Mouse (Mus musculus) hindbrain, embryonic 14.5 days (tissue): Measurements from ENCODE around the gene Tdrd9. TPM values are rescaled to one million over a fixed set of nuclear protein-coding genes. Genes with fewer than 3 reads are reported as not detected.

Experiments
- ATAC-seq: fragments of 200-750 bp; cut with Nextera tagmentation; 2 replicates; pipeline ENCODE4 v1.8.0; 2017; ENCODE audit warnings: moderate number of reproducible peaks, mild to moderate bottlenecking, moderate TSS enrichment, moderate library complexity; ENCODE audit not compliant: low FRiP score
- DNase-seq: peaks from one replicate; pipeline ENCODE4 v3.0.0-alpha.2; 2015; ENCODE audit warnings: low spot score
- H3K27ac ChIP-seq: fragments of 300-500 bp; sonication (generic); 2 replicates; pipeline ENCODE4 v1.5.1; 2014; ENCODE audit warnings: mild to moderate bottlenecking, moderate library complexity
- H3K27me3 ChIP-seq: fragments of 300-500 bp; sonication (generic); 2 replicates; pipeline ENCODE4 v1.6.1; 2014; ENCODE audit warnings: mild to moderate bottlenecking, low read length, mixed read lengths; ENCODE audit not compliant: control insufficient read depth, insufficient read depth
- H3K36me3 ChIP-seq: fragments of 300-500 bp; sonication (generic); replicated peaks from 2 replicates; pipeline ENCODE4 v1.6.1; 2014; ENCODE audit not compliant: control insufficient read depth, insufficient read depth
- H3K4me1 ChIP-seq: fragments of 300-500 bp; sonication (generic); replicated peaks from 2 replicates; pipeline ENCODE4 v1.6.1; 2014; ENCODE audit warnings: antibody characterized with exemption, low read length, mixed read lengths; ENCODE audit not compliant: control insufficient read depth, insufficient read depth
- H3K4me2 ChIP-seq: fragments of 300-500 bp; sonication (generic); replicated peaks from 2 replicates; pipeline ENCODE4 v1.6.1; 2014; ENCODE audit warnings: mild to moderate bottlenecking, moderate library complexity
- H3K4me3 ChIP-seq: fragments of 300-500 bp; sonication (generic); replicated peaks from 2 replicates; pipeline ENCODE4 v1.5.1; 2014; ENCODE audit warnings: mild to moderate bottlenecking, low read length
- H3K9ac ChIP-seq: fragments of 300-500 bp; sonication (generic); 2 replicates; pipeline ENCODE4 v1.6.1; 2014
- H3K9me3 ChIP-seq: fragments of 300-500 bp; sonication (generic); 2 replicates; pipeline ENCODE4 v1.6.1; 2016; ENCODE audit warnings: low read length; ENCODE audit not compliant: control insufficient read depth
- WGBS: fragments of 180-500 bp; shearing (Covaris S2); extraction: QIAGEN DNeasy Blood & Tissue Kit; methylation state at CpG from one replicate; pipeline ENCODE4 v1.1.7; 2014; 5-methylcytosine and 5-hydroxymethylcytosine counted together
- microRNA-seq: library from miRNA; unstranded; fragments of <30 nt; microRNA quantifications from one replicate; pipeline ENCODE4, GENCODE M21; 2016
- polyA plus RNA-seq: library from polyadenylated mRNA; unstranded; fragments of >200 nt; fragmentation: Nextera tagmentation; extraction: Ambion mirVana; gene quantifications from 2 replicates; pipeline ENCODE4 v1.2.1, GENCODE M21; 2014

The Tdrd9 gene
- polyA plus RNA-seq, 1 experiment from 2014 or later, result 0.48 TPM

DNA sequence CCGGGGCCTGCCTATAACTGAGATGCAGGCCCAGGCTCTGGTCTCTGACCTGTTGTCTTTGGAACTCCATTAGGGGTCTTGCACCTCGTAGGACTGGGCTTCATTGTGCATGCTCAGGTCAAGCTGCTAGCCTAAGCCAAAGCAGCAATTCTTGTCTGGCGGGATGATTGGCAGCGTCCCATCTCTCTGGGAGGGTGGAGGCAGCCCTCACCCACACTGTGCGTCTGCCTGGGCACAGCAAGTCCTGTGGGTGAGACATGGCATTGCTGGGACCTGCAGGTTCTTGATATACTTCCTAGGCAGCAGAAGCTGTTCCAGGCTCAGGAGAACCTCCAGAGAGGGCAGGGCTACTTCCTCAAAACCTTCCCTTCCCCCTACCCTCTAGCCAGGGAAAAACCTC lies 145.6 kb downstream of the Tdrd9 start:
- Histone ChIP-seq H3K4me2 (no peak overlapping the region), H3K27ac (no peak overlapping the region), H3K4me1 (no peaks in the 10 kb centered on the region), H3K36me3 (no peaks in the 10 kb centered on the region), H3K9ac (no peak overlapping the region), H3K9me3 (no peaks in the 10 kb centered on the region), H3K4me3 (no peak overlapping the region), H3K27me3 (no peaks in the 10 kb centered on the region)
- no peak for ATAC-seq
- WGBS, result 82% methylated on average over 5 of the region's 5 CpGs
- DNase-seq, result no peak

DNA sequence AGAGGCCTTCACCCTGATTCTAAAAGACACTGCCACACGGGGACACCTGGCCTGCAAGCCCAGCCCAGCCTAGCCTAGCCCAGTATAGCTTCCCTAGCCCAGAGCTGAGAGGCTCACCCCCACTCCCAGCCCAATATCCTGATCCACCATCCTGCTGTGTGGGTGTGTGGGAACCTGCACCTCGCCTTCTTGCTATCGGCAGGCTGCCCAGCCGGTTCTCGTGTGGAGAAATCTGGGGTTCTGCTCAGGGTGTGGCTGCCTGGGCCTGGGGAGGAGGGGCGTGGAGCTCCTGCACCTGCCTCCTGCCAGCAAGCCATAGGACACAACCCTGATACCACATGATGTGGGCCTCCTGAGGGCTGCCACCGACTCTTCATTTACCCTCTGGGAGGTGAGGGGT lies 146.3 kb downstream of the Tdrd9 start:
- no peak for DNase-seq
- no peak overlapping the region for H3K27ac ChIP-seq
- H3K4me2 ChIP-seq, result no peak overlapping the region
- no peaks in the 10 kb centered on the region for H3K9me3 ChIP-seq
- H3K4me3 ChIP-seq, result no peak overlapping the region
- ATAC-seq, result no peak
- no peaks in the 10 kb centered on the region for H3K36me3 ChIP-seq
- H3K27me3 ChIP-seq, result no peaks in the 10 kb centered on the region
- H3K4me1 ChIP-seq, result no peaks in the 10 kb centered on the region
- no peak overlapping the region for H3K9ac ChIP-seq
- 79% methylated on average over 7 of the region's 7 CpGs for WGBS

Small RNA genes lying within 50 kb of the gene (microRNA-seq; reads per million reads assigned to microRNA genes)
- gene Mir3073a (not detected), gene Mir3073b (not detected)

Other genes with a start within 250 kb of the Tdrd9 start
- 586 and 635 TPM in 2 replicates for gene Klc1, start 212.7 kb upstream of the Tdrd9 start, polyA plus RNA-seq
- gene Xrcc3, start 157.7 kb upstream of the Tdrd9 start, polyA plus RNA-seq, result 2.6 and 3.1 TPM in 2 replicates
- gene Zfyve21, start 157.4 kb upstream of the Tdrd9 start, polyA plus RNA-seq, result 36.7 and 40.1 TPM in 2 replicates
- gene Ppp1r13b, start 63.4 kb upstream of the Tdrd9 start, polyA plus RNA-seq, result 38.0 and 43.3 TPM in 2 replicates
- 789 and 991 TPM in 2 replicates for gene Atp5mpl, start 4.6 kb upstream of the Tdrd9 start, polyA plus RNA-seq
- not detected in 2 replicates for gene Rd3l, start 9.8 kb downstream of the Tdrd9 start, polyA plus RNA-seq
- gene Aspg, start 135.1 kb downstream of the Tdrd9 start, polyA plus RNA-seq, result 0.29 and 0.46 TPM in 2 replicates
- 3.1 and 3.4 TPM in 2 replicates for gene Kif26a, start 174.6 kb downstream of the Tdrd9 start, polyA plus RNA-seq